Mouse (Mus musculus): Measurements from ENCODE around the gene Aldh8a1. TPM values are rescaled to one million over a fixed set of nuclear protein-coding genes. Genes with fewer than 3 reads are reported as not detected.

The Aldh8a1 gene
- polyA plus RNA-seq, 1 experiment from 2014 or later: 0.15 TPM

Other genes starting within 250 kb of the Aldh8a1 start
- 2.4 and 2.5 TPM in 2 replicates for gene Myb, start 216.3 kb upstream of the Aldh8a1 start, polyA plus RNA-seq (2015; fragmentation: Nextera tagmentation; extraction: Ambion mirVana)
- 88.1 and 95.4 TPM in 2 replicates for gene Hbs1l, start 81.3 kb upstream of the Aldh8a1 start, polyA plus RNA-seq (2015; fragmentation: Nextera tagmentation; extraction: Ambion mirVana)
- not detected in 2 replicates for gene 1700020N01Rik, start 215.9 kb downstream of the Aldh8a1 start, polyA plus RNA-seq (2015; fragmentation: Nextera tagmentation; extraction: Ambion mirVana)

Data from hindbrain, embryonic 16.5 days (tissue).